Mouse (Mus musculus) ES-E14 (cell line): ENCODE data around the gene Olfr9.

ENCODE experiments used
- CHD2 ChIP-seq: IDR thresholded peaks from 2 replicates; pipeline ENCODE4 v1.6.1; 2014; ENCODE audit warnings: mild to moderate bottlenecking, low read depth, low read length, inconsistent platforms
- HCFC1 ChIP-seq: IDR thresholded peaks from 2 replicates; pipeline ENCODE4 v1.6.1; 2012; ENCODE audit warnings: low read length, inconsistent platforms, borderline replicate concordance; ENCODE audit not compliant: insufficient read depth
- MAFK ChIP-seq: IDR thresholded peaks from 2 replicates; pipeline ENCODE4 v1.6.1; 2014; ENCODE audit warnings: mild to moderate bottlenecking, low read depth, low read length, inconsistent platforms; ENCODE audit not compliant: insufficient read depth
- ZC3H11A ChIP-seq: IDR thresholded peaks from 2 replicates; pipeline ENCODE4 v1.6.1; 2012; ENCODE audit warnings: low read depth, mild to moderate bottlenecking, inconsistent platforms, low read length, borderline replicate concordance

DNA sequence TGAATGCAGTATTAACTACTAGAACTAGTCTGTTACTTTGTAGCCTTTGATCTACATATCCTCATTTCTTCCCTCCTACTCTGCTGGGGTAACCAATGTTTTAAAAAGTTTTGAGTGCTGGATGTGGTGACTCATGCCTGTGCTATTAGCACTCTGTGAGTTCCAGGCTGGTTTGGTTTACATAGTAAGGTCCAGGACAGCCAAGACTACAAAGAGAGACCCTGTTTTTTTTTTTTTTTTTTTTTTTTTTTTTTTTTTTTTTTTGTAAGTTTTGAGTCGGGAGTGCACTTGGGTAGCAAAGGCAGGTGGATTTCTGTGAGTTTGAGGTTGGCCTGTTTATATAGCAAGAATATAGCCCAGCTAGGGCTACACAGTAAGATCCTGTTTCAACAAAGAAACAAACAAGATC, 20.9 kb upstream of the Olfr9 start:
- TF ChIP-seq CHD2 (no peak), HCFC1 (no peak), ZC3H11A (no peak), MAFK (no peak)
